Mouse (Mus musculus): Measurements from ENCODE around the gene Thtpa.

Thtpa gene

GRCm38 (mm10) chr14:55094704-55095231 lies at the start of gene Thtpa:
Gene Thtpa (plus strand): TSS chr14:55094784.
- peak; percentile 72 to 81 for DNase-seq (ENCODE audit: low spot score in 2 of 2)

GRCm38 (mm10) chr14:55047971-55048531 lies 46.5 kb upstream of the Thtpa start:
- no peak for DNase-seq (ENCODE audit: low spot score in 2 of 2)

GRCm38 (mm10) chr14:55052496-55052895 lies 42.1 kb upstream of the Thtpa start:
- DNase-seq (ENCODE audit: low spot score in 2 of 2): no peak

DNA sequence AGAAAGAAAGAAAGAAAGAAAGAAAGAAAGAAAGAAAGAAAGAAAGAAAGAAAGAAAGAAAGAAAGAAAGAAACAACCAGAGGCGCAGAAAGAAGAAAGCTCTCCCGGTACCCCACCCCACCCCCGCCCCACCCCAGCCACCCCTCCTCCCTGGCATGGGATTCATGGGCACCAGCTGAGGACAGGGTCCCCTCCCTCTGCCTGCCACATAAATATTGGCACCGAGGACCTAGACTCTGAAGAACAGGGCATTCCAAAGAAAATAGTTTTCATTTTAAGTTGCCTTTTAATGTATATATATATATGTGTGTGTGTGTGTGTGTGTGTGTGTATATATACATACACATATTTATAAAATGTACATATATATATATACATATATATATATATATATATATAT lies 41.5 kb upstream of the Thtpa start:
- no peak for DNase-seq (ENCODE audit: low spot score in 2 of 2)

- DNase-seq (ENCODE audit: low spot score in 2 of 2): no peak
Observed at GRCm38 (mm10) chr14:55053708-55054190, 40.8 kb upstream of the Thtpa start.

DNA sequence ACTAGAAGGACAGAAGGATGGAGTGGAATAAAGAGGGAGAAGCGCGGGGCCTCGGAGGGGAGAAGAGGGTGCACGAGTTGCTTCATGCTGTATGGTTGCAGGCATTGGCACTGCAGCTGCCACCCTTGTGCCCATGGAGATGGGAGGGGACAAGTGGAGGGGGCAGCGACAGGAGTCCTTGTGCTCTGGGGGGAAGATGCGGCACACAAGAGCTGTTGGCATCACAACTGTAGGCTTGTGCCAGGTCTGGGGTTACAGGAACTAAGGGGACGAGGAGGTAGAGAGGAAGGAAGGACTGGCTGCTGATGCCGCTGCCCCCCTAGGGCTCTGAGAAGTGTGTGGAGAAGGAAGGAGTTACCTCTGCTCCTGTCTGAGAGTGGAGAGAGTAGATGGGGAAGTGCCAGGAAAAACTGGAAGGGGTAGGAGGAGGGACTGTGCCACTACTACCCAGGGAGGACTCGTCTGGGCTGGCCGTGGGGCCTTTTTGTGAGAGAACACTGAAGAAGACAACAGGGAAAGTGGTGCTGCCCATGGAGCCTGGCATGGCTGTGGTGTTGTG lies 40.3 kb upstream of the Thtpa start:
- no peak for DNase-seq (ENCODE audit: low spot score in 2 of 2)

DNA sequence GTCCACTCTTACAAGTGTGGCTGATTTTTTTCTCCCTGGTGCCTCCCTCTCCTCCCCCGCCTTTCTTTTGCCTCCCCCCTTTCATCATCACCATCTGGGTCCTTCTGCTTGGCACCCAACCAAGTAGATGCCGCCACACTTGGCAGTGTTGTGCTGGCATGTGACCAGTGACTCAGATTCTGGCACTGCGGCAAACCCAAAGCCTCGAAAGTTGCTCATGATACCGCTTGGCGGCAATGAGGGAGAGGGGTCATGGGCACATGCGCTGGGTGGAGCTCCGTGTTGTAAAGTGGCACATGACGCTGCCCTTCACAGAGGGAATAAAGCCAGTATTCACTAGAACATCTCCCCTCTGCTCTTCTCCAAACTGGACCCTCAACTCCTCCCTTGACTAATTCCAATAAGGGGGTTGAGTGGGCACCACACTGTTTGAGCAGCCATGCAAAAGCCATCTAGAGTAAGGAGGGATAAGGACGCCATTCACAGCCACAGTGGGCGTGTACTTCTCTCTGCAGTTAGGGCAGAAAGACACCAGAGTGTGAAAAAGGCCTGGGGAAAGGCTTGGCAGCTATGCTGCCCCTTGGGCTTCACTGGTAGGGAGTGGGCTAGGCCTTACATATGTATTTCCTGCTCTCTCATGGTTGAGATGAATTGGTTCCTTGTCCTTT lies 39.3 kb upstream of the Thtpa start:
- DNase-seq (ENCODE audit: low spot score in 2 of 2): no peak

DNA sequence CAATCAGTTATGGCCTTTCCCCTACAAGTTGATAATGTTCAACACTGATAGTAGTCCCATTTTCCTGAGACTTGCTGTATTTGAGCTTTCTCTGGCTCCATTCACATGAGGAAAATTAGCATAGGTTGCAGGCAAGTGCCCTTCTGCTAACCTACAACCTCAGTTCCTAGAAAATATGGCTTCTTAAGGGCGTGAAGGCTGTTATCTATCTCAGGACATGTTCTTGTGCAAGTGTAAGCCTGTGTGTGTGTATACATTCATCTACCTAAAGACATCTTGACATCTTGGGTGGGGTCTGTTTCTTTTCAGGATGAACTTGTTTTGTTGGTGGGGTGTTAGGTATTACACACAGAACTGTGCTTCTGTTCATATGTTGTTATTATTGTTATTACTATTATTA lies 35.6 kb upstream of the Thtpa start:
- no peak for DNase-seq (ENCODE audit: low spot score in 2 of 2)

DNA sequence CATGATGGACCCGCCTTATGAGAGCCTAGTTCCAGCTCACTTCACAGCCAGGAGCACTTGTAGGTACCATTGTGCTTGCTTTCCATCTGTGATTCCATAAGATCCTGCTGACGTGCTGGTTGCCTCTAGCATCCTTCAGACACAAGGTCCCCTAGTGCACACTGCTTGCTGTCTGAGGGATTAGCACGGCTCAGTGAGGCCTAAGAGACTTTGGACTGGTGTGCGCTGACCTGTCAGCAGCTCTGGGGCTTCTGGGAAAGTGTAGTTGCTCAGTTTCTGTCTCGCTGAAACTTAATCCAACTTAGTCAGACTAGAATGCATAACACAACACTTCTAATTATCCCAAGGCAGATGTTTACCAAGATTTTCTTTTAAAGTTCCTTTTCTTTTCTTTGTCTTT lies 34.7 kb upstream of the Thtpa start:
- DNase-seq (ENCODE audit: low spot score in 2 of 2): no peak

DNA sequence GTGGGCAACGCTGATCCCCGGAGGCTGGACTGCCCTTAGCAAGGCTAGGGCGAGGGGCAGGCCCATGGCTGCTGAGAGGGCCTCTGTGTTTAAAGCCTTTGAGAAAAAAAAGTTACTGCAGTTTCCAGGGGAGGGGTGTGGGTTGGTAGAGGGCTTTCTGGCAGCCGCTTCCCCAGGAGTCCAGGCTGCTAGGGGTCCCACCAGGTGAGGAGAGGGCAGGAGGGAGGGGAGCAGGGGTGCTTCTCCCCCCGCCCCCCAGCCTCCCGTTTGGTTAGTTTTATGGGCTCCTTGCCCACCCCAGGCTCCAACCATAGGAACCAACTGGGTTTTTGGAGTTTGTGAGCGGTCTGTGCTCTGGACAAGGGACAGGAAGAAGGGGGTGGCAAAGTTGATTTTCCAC lies 32.7 kb upstream of the Thtpa start:
- no peak for DNase-seq (ENCODE audit: low spot score in 2 of 2)

- DNase-seq (ENCODE audit: low spot score in 2 of 2): no peak
Observed at GRCm38 (mm10) chr14:55062626-55063025, 32.0 kb upstream of the Thtpa start.

DNA sequence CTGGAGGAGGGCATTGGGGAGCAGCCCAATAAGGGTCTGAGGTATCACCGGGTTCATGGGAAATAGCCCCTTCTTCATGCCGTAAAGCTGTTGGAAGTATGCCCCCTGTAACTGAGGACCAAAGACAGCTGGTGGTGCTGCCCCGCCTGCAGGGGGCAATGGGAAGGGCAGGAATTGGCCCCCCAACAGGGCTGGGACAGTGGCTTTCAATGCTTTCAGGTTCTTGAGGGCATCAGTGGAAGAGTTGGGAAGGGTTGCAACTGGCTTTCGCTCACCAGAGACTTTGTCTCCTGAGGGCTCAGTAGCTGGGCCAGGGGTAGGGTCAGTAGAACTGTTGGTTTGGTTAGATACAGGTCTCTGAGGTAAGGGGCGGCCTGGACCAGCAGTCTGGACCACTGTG lies 31.5 kb upstream of the Thtpa start:
- no peak for DNase-seq (ENCODE audit: low spot score in 2 of 2)

DNA sequence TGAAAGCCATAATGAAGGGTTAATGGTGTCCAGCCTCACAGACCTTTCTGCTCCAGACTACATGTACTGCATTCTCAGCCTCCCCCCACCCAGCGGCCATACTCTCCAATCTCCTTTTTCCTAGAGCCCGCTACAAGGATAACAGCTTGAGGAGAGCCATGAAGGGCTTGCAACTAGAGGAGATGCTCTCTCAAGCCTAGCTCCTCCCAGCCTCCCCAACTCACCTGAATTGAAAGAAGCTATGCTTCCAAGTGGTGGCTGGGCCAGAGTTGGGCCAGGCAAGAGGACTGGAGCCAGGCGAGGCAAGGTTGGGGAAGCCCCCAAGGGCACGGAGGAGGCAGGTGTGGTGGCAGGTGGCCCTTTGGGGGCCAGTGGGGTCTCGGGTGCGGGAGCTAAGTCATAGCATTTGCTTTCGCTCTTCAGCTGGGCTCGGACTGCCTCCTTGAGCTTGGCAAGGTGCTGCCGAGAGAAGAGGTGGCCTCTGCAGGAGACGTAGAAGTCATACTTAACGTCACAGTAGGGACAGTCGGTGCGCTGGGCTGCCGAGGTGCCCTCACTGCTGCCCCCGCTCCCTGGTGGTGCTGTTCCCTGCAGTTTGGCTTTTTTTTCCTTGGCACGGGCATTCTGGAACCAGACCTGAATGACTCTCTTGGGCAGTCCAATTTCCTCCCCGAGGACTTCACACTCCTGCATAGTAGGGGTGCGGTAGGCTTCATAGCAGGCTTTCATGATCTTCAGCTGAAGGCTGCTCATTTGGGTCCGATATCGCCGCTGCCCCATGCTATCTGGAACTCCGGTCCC lies 30.8 kb upstream of the Thtpa start:
- DNase-seq (ENCODE audit: low spot score in 2 of 2): no peak

DNA sequence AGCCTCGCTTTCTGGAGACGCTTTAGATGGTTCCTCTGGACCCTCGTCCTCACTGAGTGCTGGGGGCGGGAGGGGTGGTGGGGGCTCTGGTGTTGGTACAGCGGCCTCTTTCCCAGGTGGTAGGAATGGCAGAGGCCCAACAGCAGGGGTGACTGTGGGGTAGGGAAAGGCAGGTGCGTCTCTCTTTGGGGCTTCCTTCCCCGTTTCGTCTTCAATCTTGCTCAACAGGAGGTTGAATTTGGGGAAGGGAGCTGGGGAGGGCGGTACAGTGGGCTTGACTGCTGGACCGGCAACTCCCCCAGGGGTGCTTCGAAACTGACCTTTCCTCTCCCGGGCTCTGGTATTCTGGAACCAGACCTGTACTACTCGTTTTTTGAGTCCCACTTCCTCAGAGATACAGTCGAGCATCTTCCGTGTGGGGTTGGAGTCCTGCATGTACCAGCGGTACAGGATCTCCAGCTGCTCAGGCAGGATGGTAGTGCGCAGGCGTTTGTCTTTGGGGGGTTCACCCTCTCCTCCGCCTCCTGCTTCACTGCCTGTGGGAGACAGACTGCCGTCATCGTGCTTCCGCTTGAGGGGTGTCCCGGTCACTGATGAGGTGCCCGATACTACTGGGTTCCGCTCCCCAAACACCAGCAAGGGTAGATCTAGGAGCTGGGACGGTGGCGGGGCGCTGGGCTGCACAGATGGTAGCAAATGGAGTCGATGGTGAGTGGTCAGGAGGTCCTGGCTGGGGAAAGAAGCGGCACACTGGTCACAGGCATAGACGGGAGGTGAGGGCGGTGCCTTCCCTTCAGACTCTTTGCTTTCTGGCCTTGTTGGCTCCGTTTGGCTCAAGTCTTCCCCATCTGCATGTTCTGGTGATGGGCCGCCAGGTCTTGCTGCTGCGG lies 29.9 kb upstream of the Thtpa start:
- no peak for DNase-seq (ENCODE audit: low spot score in 2 of 2)

DNA sequence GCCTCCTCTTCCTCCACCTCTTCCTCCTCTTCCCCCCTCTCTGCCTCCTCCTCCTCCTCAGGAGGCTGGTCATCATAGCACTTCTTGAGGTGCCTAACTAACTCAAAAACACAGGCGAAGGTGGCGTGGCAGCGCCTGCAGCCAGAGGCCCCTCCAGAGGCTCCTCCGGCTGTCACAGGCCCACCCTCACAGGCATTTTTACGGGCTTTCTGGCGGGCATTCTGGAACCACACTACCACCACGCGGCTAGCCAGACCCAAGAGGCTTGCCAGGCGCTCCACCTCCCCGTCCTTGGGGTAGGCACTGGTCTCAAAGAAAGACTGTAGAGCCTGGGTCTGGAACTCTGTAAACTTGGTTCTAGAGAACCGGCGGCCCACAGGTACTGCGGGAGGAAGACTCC lies 29.2 kb upstream of the Thtpa start:
- no peak for DNase-seq (ENCODE audit: low spot score in 2 of 2)

- DNase-seq (ENCODE audit: low spot score in 2 of 2): no peak
Observed at GRCm38 (mm10) chr14:55066042-55066441, 28.5 kb upstream of the Thtpa start.

GRCm38 (mm10) chr14:55071756-55072155 lies 22.8 kb upstream of the Thtpa start:
- DNase-seq (ENCODE audit: low spot score in 2 of 2): peak in 1 of 2 experiments; percentile 19

DNA sequence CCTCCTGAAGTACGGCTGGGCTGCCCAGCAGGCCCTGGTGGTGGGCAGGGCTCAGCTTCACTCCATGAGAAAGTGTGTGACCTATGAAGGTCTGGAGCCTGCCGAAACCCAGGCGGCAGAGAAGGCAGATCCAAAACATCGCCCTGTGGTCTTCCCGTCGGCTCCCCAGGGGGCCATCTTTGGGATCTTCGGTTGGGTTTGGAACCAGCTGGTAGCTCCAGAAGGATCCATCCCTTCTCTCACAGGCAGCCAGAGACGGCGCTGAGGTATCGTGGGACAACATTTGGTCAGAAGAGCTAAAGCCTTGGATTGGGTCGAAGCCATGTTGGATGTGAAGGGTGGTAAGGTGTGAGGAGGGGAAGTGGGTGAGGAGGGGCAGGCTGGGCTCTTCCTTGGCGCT lies 20.2 kb upstream of the Thtpa start:
- no peak for DNase-seq (ENCODE audit: low spot score in 2 of 2)

- DNase-seq (ENCODE audit: low spot score in 2 of 2): no peak
Observed at GRCm38 (mm10) chr14:55076224-55076623, 18.4 kb upstream of the Thtpa start.

- no peak for DNase-seq (ENCODE audit: low spot score in 2 of 2)
Observed at GRCm38 (mm10) chr14:55076956-55077355, 17.6 kb upstream of the Thtpa start.

Measured in urinary bladder, adult 18-20 months (tissue).